Mouse (Mus musculus) embryonic fibroblast, embryonic 13.5 days (primary cell): ENCODE results near the gene C2cd4c. TPM values are rescaled to one million over a fixed set of nuclear protein-coding genes. Genes with fewer than 3 reads are reported as not detected.

ENCODE experiments used
- H3K27ac ChIP-seq: 2 replicates; pipeline ENCODE4 v1.5.1; 2012; ENCODE audit warnings: low read length, control low read depth, inconsistent platforms; ENCODE audit not compliant: insufficient read depth
- H3K4me1 ChIP-seq: 2 replicates; pipeline ENCODE4 v1.6.1; 2011; ENCODE audit warnings: low read length; ENCODE audit not compliant: control insufficient read depth, insufficient read depth
- H3K4me3 ChIP-seq: 2 replicates; pipeline ENCODE4 v1.5.1; 2011; ENCODE audit warnings: mild to moderate bottlenecking, control low read depth, low read length; ENCODE audit not compliant: insufficient read depth
- CTCF ChIP-seq: IDR thresholded peaks from 2 replicates; pipeline ENCODE4 v1.5.1; 2011; ENCODE audit warnings: mild to moderate bottlenecking, control low read depth, low read length, moderate library complexity, borderline replicate concordance; ENCODE audit not compliant: insufficient read depth
- POLR2A ChIP-seq: IDR thresholded peaks from 2 replicates; pipeline ENCODE4 v1.6.1; 2011; ENCODE audit warnings: low read depth, mild to moderate bottlenecking, control low read depth, low read length, moderate library complexity
- polyA plus RNA-seq: library from polyadenylated mRNA; stranded (reverse); fragments of >200 nt; gene quantifications from 2 replicates; pipeline ENCODE4 v1.2.4, GENCODE M21; 2011; ENCODE audit warnings: low read depth; ENCODE audit not compliant: missing spikeins, insufficient read length

The C2cd4c gene
- polyA plus RNA-seq, 1 experiment = 0.19 TPM

GRCm38 (mm10) chr10:79569921-79570320 is 43.9 kb downstream of the C2cd4c start:
- Histone ChIP-seq H3K4me1 (no peaks in the 10 kb centered on the region), H3K4me3 (no peak overlapping the region), H3K27ac (no peak overlapping the region)
- TF ChIP-seq POLR2A (no peak), CTCF (no peak)

GRCm38 (mm10) chr10:79559716-79560115 is 54.1 kb downstream of the C2cd4c start:
- Histone ChIP-seq H3K27ac (no peak overlapping the region), H3K4me1 (no peaks in the 10 kb centered on the region), H3K4me3 (no peak overlapping the region)
- TF ChIP-seq CTCF (no peak), POLR2A (no peak)

- H3K4me1 ChIP-seq = peaks cover 3% of the 10 kb centered on the region; the same call in 1 of the 2 replicates
- H3K27ac ChIP-seq = no peak overlapping the region
- no peak overlapping the region for H3K4me3 ChIP-seq
- TF ChIP-seq POLR2A (no peak), CTCF (no peak)
Observed at GRCm38 (mm10) chr10:79557496-79557895, 56.3 kb downstream of the C2cd4c start.

GRCm38 (mm10) chr10:79556951-79557350 is 56.9 kb downstream of the C2cd4c start:
- H3K27ac ChIP-seq = no peak overlapping the region
- TF ChIP-seq POLR2A (no peak), CTCF (no peak)
- no peak overlapping the region for H3K4me3 ChIP-seq

More at GRCm38 (mm10) chr10:79556951-79557350, 56.9 kb downstream of the C2cd4c start:
- H3K4me1 ChIP-seq = peaks cover 3% of the 10 kb centered on the region; the same call in 1 of the 2 replicates

Other genes starting within 250 kb of the C2cd4c start
- not detected in 2 replicates for gene Vmn2r83, start 145.3 kb downstream of the C2cd4c start, polyA plus RNA-seq
- gene Plpp2, start 80.2 kb downstream of the C2cd4c start, polyA plus RNA-seq = 23.5 and 39.4 TPM in 2 replicates
- 24.7 and 33.6 TPM in 2 replicates for gene Mier2, start 58.8 kb downstream of the C2cd4c start, polyA plus RNA-seq
- not detected in 2 replicates for gene Theg, start 26.7 kb downstream of the C2cd4c start, polyA plus RNA-seq
- gene Shc2, start 23.9 kb upstream of the C2cd4c start, polyA plus RNA-seq = 15.0 and 18.7 TPM in 2 replicates
- not detected in 2 replicates for gene Odf3l2, start 31.7 kb upstream of the C2cd4c start, polyA plus RNA-seq
- gene Madcam1, start 50.5 kb upstream of the C2cd4c start, polyA plus RNA-seq = not detected in 2 replicates
- gene Tpgs1, start 55.3 kb upstream of the C2cd4c start, polyA plus RNA-seq = 15.5 and 16.0 TPM in 2 replicates
- gene Cdc34, start 68.2 kb upstream of the C2cd4c start, polyA plus RNA-seq = 117 and 149 TPM in 2 replicates
- gene Gzmm, start 75.0 kb upstream of the C2cd4c start, polyA plus RNA-seq = 0.65 TPM in 1 of 2 replicates, not detected in the other
- 766 and 774 TPM in 2 replicates for gene Bsg, start 90.5 kb upstream of the C2cd4c start, polyA plus RNA-seq
- 0.91 and 1.9 TPM in 2 replicates for gene Hcn2, start 102.6 kb upstream of the C2cd4c start, polyA plus RNA-seq
- 14.9 TPM in 2 replicates for gene Polrmt, start 132.6 kb upstream of the C2cd4c start, polyA plus RNA-seq
- 0.23 TPM in 1 of 2 replicates, not detected in the other for gene Fgf22, start 141.1 kb upstream of the C2cd4c start, polyA plus RNA-seq
- gene Rnf126, start 152.9 kb upstream of the C2cd4c start, polyA plus RNA-seq = 38.4 and 39.5 TPM in 2 replicates
- 21.9 and 42.7 TPM in 2 replicates for gene Fstl3, start 163.2 kb upstream of the C2cd4c start, polyA plus RNA-seq
- gene Prss57, start 176.9 kb upstream of the C2cd4c start, polyA plus RNA-seq = not detected in 2 replicates
- 45.2 and 54.0 TPM in 2 replicates for gene Palm, start 179.5 kb upstream of the C2cd4c start, polyA plus RNA-seq
- not detected in 2 replicates for gene Misp, start 207.0 kb upstream of the C2cd4c start, polyA plus RNA-seq
- 351 and 422 TPM in 2 replicates for gene Ptbp1, start 240.4 kb upstream of the C2cd4c start, polyA plus RNA-seq